Mouse (Mus musculus): ENCODE data around the gene E130114P18Rik. TPM values are rescaled to one million over a fixed set of nuclear protein-coding genes. Genes with fewer than 3 reads are reported as not detected.
A peak's percentile ranks its signal among the peaks of the same experiment; 100 is the strongest.

The E130114P18Rik gene
- polyA plus RNA-seq, 1 experiment from 2014 or later = 0.79 TPM

GRCm38 (mm10) chr4:97676579-97676937 lies 101.3 kb downstream of the E130114P18Rik start:
- Histone ChIP-seq H3K9ac (ENCODE audit: low read length) (no peak overlapping the region), H3K27ac (ENCODE audit: low read length) (no peak overlapping the region), H3K27me3 (ENCODE audit: control insufficient read depth, insufficient read depth, low read depth, low read length) (0 out of 2 replicates have a peak, but pooled peaks cover 2% of the 10 kb centered on the region), H3K36me3 (ENCODE audit: control insufficient read depth, insufficient read depth, low read length) (no peaks in the 10 kb centered on the region), H3K4me3 (ENCODE audit: low read length) (no peak overlapping the region), H3K4me2 (ENCODE audit: low read depth, low read length) (no peak overlapping the region), H3K9me3 (ENCODE audit: control insufficient read depth, low read length) (no peaks in the 10 kb centered on the region), H3K4me1 (replicated peaks; ENCODE audit: control insufficient read depth, insufficient read depth, low read length) (no peaks in the 10 kb centered on the region)
- no peak for ATAC-seq (ENCODE audit: low read depth)
- WGBS = 33% methylated on average over 2 of the region's 2 CpGs

GRCm38 (mm10) chr4:97675741-97676578 lies 101.9 kb downstream of the E130114P18Rik start:
- Histone ChIP-seq H3K27ac (ENCODE audit: low read length) (no peak overlapping the region), H3K9me3 (ENCODE audit: control insufficient read depth, low read length) (no peaks in the 10 kb centered on the region), H3K36me3 (ENCODE audit: control insufficient read depth, insufficient read depth, low read length) (no peaks in the 10 kb centered on the region), H3K4me1 (replicated peaks; ENCODE audit: control insufficient read depth, insufficient read depth, low read length) (no peaks in the 10 kb centered on the region), H3K4me2 (ENCODE audit: low read depth, low read length) (peak overlapping the region; percentile 31), H3K27me3 (ENCODE audit: control insufficient read depth, insufficient read depth, low read depth, low read length) (0 out of 2 replicates have a peak, but pooled peaks cover 2% of the 10 kb centered on the region), H3K4me3 (ENCODE audit: low read length) (0 out of 2 replicates have a peak overlapping the region, but pooled peaks have one; percentile 13), H3K9ac (ENCODE audit: low read length) (peak overlapping the region; percentile 5; the same call in 1 of the 2 replicates)
- ATAC-seq (ENCODE audit: low read depth) = peak; percentile 51; the same call in 1 of the 2 replicates
- WGBS = 39% methylated on average over 16 of the region's 16 CpGs

- ATAC-seq (ENCODE audit: low read depth) = peak; percentile 52; the same call in 1 of the 2 replicates
- H3K27ac ChIP-seq (ENCODE audit: low read length) = no peak overlapping the region
These were observed 103.9 kb downstream of the E130114P18Rik start for GRCm38 (mm10) chr4:97673854-97674510.

GRCm38 (mm10) chr4:97672501-97672900 lies 105.4 kb downstream of the E130114P18Rik start:
- Histone ChIP-seq H3K9me3 (ENCODE audit: control insufficient read depth, low read length) (no peaks in the 10 kb centered on the region), H3K36me3 (ENCODE audit: control insufficient read depth, insufficient read depth, low read length) (no peaks in the 10 kb centered on the region), H3K27ac (ENCODE audit: low read length) (no peak overlapping the region), H3K4me2 (ENCODE audit: low read depth, low read length) (no peak overlapping the region), H3K9ac (ENCODE audit: low read length) (no peak overlapping the region), H3K4me3 (ENCODE audit: low read length) (no peak overlapping the region), H3K27me3 (ENCODE audit: control insufficient read depth, insufficient read depth, low read depth, low read length) (0 out of 2 replicates have a peak, but pooled peaks cover 2% of the 10 kb centered on the region), H3K4me1 (replicated peaks; ENCODE audit: control insufficient read depth, insufficient read depth, low read length) (no peaks in the 10 kb centered on the region)
- ATAC-seq (ENCODE audit: low read depth) = no peak
- WGBS = 63% methylated on average over 5 of the region's 5 CpGs

More at GRCm38 (mm10) chr4:97673854-97674510, 103.9 kb downstream of the E130114P18Rik start:
- WGBS = 47% methylated on average over 6 of the region's 6 CpGs
- no peaks in the 10 kb centered on the region for H3K9me3 ChIP-seq (ENCODE audit: control insufficient read depth, low read length)
- no peak overlapping the region for H3K9ac ChIP-seq (ENCODE audit: low read length)
- 0 out of 2 replicates have a peak, but pooled peaks cover 2% of the 10 kb centered on the region for H3K27me3 ChIP-seq (ENCODE audit: control insufficient read depth, insufficient read depth, low read depth, low read length)
- H3K4me1 ChIP-seq (replicated peaks; ENCODE audit: control insufficient read depth, insufficient read depth, low read length) = no peaks in the 10 kb centered on the region
- no peak overlapping the region for H3K4me2 ChIP-seq (ENCODE audit: low read depth, low read length)
- H3K36me3 ChIP-seq (ENCODE audit: control insufficient read depth, insufficient read depth, low read length) = no peaks in the 10 kb centered on the region
- H3K4me3 ChIP-seq (ENCODE audit: low read length) = no peak overlapping the region

GRCm38 (mm10) chr4:97671911-97672310 lies 106.0 kb downstream of the E130114P18Rik start:
- H3K4me2 ChIP-seq (ENCODE audit: low read depth, low read length) = no peak overlapping the region
- H3K9ac ChIP-seq (ENCODE audit: low read length) = no peak overlapping the region
- no peak overlapping the region for H3K4me3 ChIP-seq (ENCODE audit: low read length)
- H3K9me3 ChIP-seq (ENCODE audit: control insufficient read depth, low read length) = no peaks in the 10 kb centered on the region
- no peaks in the 10 kb centered on the region for H3K36me3 ChIP-seq (ENCODE audit: control insufficient read depth, insufficient read depth, low read length)
- H3K27ac ChIP-seq (ENCODE audit: low read length) = no peak overlapping the region
- H3K4me1 ChIP-seq (replicated peaks; ENCODE audit: control insufficient read depth, insufficient read depth, low read length) = no peaks in the 10 kb centered on the region
- H3K27me3 ChIP-seq (ENCODE audit: control insufficient read depth, insufficient read depth, low read depth, low read length) = no peaks in the 10 kb centered on the region
- no peak for ATAC-seq (ENCODE audit: low read depth)
- 87% methylated on average over 4 of the region's 4 CpGs for WGBS

GRCm38 (mm10) chr4:97670418-97670817 lies 107.5 kb downstream of the E130114P18Rik start:
- Histone ChIP-seq H3K9ac (ENCODE audit: low read length) (no peak overlapping the region), H3K9me3 (ENCODE audit: control insufficient read depth, low read length) (no peaks in the 10 kb centered on the region), H3K4me3 (ENCODE audit: low read length) (no peak overlapping the region), H3K27me3 (ENCODE audit: control insufficient read depth, insufficient read depth, low read depth, low read length) (no peaks in the 10 kb centered on the region), H3K27ac (ENCODE audit: low read length) (no peak overlapping the region), H3K4me1 (replicated peaks; ENCODE audit: control insufficient read depth, insufficient read depth, low read length) (no peaks in the 10 kb centered on the region), H3K4me2 (ENCODE audit: low read depth, low read length) (no peak overlapping the region), H3K36me3 (ENCODE audit: control insufficient read depth, insufficient read depth, low read length) (no peaks in the 10 kb centered on the region)
- ATAC-seq (ENCODE audit: low read depth) = no peak

- no peaks in the 10 kb centered on the region for H3K36me3 ChIP-seq (ENCODE audit: control insufficient read depth, insufficient read depth, low read length)
- no peaks in the 10 kb centered on the region for H3K4me1 ChIP-seq (replicated peaks; ENCODE audit: control insufficient read depth, insufficient read depth, low read length)
- no peak for ATAC-seq (ENCODE audit: low read depth)
- H3K4me3 ChIP-seq (ENCODE audit: low read length) = no peak overlapping the region
- no peak overlapping the region for H3K27ac ChIP-seq (ENCODE audit: low read length)
- H3K4me2 ChIP-seq (ENCODE audit: low read depth, low read length) = no peak overlapping the region
- 85% methylated on average over 3 of the region's 3 CpGs for WGBS
- no peaks in the 10 kb centered on the region for H3K27me3 ChIP-seq (ENCODE audit: control insufficient read depth, insufficient read depth, low read depth, low read length)
- H3K9ac ChIP-seq (ENCODE audit: low read length) = no peak overlapping the region
- H3K9me3 ChIP-seq (ENCODE audit: control insufficient read depth, low read length) = no peaks in the 10 kb centered on the region
These were observed 108.1 kb downstream of the E130114P18Rik start for GRCm38 (mm10) chr4:97669808-97670207.

GRCm38 (mm10) chr4:97665428-97665755 lies 112.5 kb downstream of the E130114P18Rik start:
- 0 out of 2 replicates have a peak, but pooled peaks cover 4% of the 10 kb centered on the region for H3K4me1 ChIP-seq (replicated peaks; ENCODE audit: control insufficient read depth, insufficient read depth, low read length)
- no peaks in the 10 kb centered on the region for H3K9me3 ChIP-seq (ENCODE audit: control insufficient read depth, low read length)
- H3K36me3 ChIP-seq (ENCODE audit: control insufficient read depth, insufficient read depth, low read length) = no peaks in the 10 kb centered on the region
- H3K4me3 ChIP-seq (ENCODE audit: low read length) = no peak overlapping the region
- H3K27ac ChIP-seq (ENCODE audit: low read length) = no peak overlapping the region
- H3K4me2 ChIP-seq (ENCODE audit: low read depth, low read length) = no peak overlapping the region
- no peaks in the 10 kb centered on the region for H3K27me3 ChIP-seq (ENCODE audit: control insufficient read depth, insufficient read depth, low read depth, low read length)
- H3K9ac ChIP-seq (ENCODE audit: low read length) = no peak overlapping the region
- ATAC-seq (ENCODE audit: low read depth) = no peak
- WGBS = 71% methylated on average over 7 of the region's 7 CpGs

GRCm38 (mm10) chr4:97664738-97665427 lies 113.0 kb downstream of the E130114P18Rik start:
- ATAC-seq (ENCODE audit: low read depth) = no peak
- Histone ChIP-seq H3K4me3 (ENCODE audit: low read length) (no peak overlapping the region), H3K9ac (ENCODE audit: low read length) (no peak overlapping the region), H3K4me2 (ENCODE audit: low read depth, low read length) (no peak overlapping the region), H3K36me3 (ENCODE audit: control insufficient read depth, insufficient read depth, low read length) (no peaks in the 10 kb centered on the region), H3K9me3 (ENCODE audit: control insufficient read depth, low read length) (no peaks in the 10 kb centered on the region), H3K27me3 (ENCODE audit: control insufficient read depth, insufficient read depth, low read depth, low read length) (no peaks in the 10 kb centered on the region), H3K4me1 (replicated peaks; ENCODE audit: control insufficient read depth, insufficient read depth, low read length) (0 out of 2 replicates have a peak, but pooled peaks cover 4% of the 10 kb centered on the region), H3K27ac (ENCODE audit: low read length) (no peak overlapping the region)
- 64% methylated on average over 7 of the region's 7 CpGs for WGBS
